Mouse (Mus musculus) forebrain, embryonic 12.5 days (tissue): ENCODE results near the gene Ippk. TPM values are rescaled to one million over a fixed set of nuclear protein-coding genes. Genes with fewer than 3 reads are reported as not detected.
A peak's percentile ranks its signal among the peaks of the same experiment; 100 is the strongest.

Source experiments
- ATAC-seq: fragments of 200-750 bp; cut with Nextera tagmentation; 2 replicates; pipeline ENCODE4 v1.8.0; 2017; ENCODE audit warnings: moderate TSS enrichment; ENCODE audit not compliant: low FRiP score
- H3K27ac ChIP-seq: fragments of 300-500 bp; sonication (generic); 2 replicates; pipeline ENCODE4 v1.5.1; 2016; ENCODE audit warnings: mild to moderate bottlenecking
- H3K27me3 ChIP-seq: fragments of 300-500 bp; sonication (generic); 2 replicates; pipeline ENCODE4 v1.6.1; 2016; ENCODE audit warnings: mild to moderate bottlenecking
- H3K36me3 ChIP-seq: fragments of 300-500 bp; sonication (generic); replicated peaks from 2 replicates; pipeline ENCODE4 v1.6.1; 2016; ENCODE audit warnings: mild to moderate bottlenecking
- H3K4me1 ChIP-seq: fragments of 300-500 bp; sonication (generic); 2 replicates; pipeline ENCODE4 v1.6.1; 2016
- H3K4me2 ChIP-seq: fragments of 300-500 bp; sonication (generic); 2 replicates; pipeline ENCODE4 v1.6.1; 2016; ENCODE audit warnings: mild to moderate bottlenecking, moderate library complexity
- H3K4me3 ChIP-seq: fragments of 300-500 bp; sonication (generic); replicated peaks from 2 replicates; pipeline ENCODE4 v1.5.1; 2016; ENCODE audit warnings: mild to moderate bottlenecking
- H3K9ac ChIP-seq: fragments of 300-500 bp; sonication (generic); 2 replicates; pipeline ENCODE4 v1.6.1; 2016; ENCODE audit warnings: mild to moderate bottlenecking
- H3K9me3 ChIP-seq: fragments of 300-500 bp; sonication (generic); 2 replicates; pipeline ENCODE4 v1.6.1; 2016
- WGBS: fragments of 180-500 bp; shearing (Covaris S2); methylation state at CpG from one replicate; pipeline ENCODE4 v1.1.7; 2016; 5-methylcytosine and 5-hydroxymethylcytosine counted together
- polyA plus RNA-seq: library from polyadenylated mRNA; unstranded; fragments of >200 nt; fragmentation: Nextera tagmentation; extraction: Ambion mirVana; gene quantifications from 2 replicates; pipeline ENCODE4 v1.2.1, GENCODE M21; 2016

The Ippk gene
- polyA plus RNA-seq, 1 experiment from 2014 or later: 15.2 TPM

GRCm38 (mm10) chr13:49394886-49395447 lies 26.1 kb upstream of the Ippk start:
- peaks cover 3% of the 10 kb centered on the region; the same call in 1 of the 2 replicates for H3K9me3 ChIP-seq
- WGBS: 92% methylated on average over 3 of the region's 3 CpGs
- H3K27me3 ChIP-seq: no peaks in the 10 kb centered on the region
- no peak for ATAC-seq
- peaks cover 2% of the 10 kb centered on the region; the same call in 1 of the 2 replicates for H3K36me3 ChIP-seq
- no peak overlapping the region for H3K4me2 ChIP-seq
- H3K9ac ChIP-seq: no peak overlapping the region
- H3K4me1 ChIP-seq: no peaks in the 10 kb centered on the region
- no peak overlapping the region for H3K27ac ChIP-seq
- H3K4me3 ChIP-seq: no peak overlapping the region

GRCm38 (mm10) chr13:49396798-49397197 lies 24.3 kb upstream of the Ippk start:
- H3K4me1 ChIP-seq: no peaks in the 10 kb centered on the region
- H3K4me2 ChIP-seq: no peak overlapping the region
- H3K4me3 ChIP-seq: no peak overlapping the region
- no peaks in the 10 kb centered on the region for H3K27me3 ChIP-seq
- no peaks in the 10 kb centered on the region for H3K9me3 ChIP-seq
- H3K27ac ChIP-seq: no peak overlapping the region
- H3K36me3 ChIP-seq: no peaks in the 10 kb centered on the region
- H3K9ac ChIP-seq: no peak overlapping the region
- 82% methylated on average over 1 of the region's 1 CpGs for WGBS
- no peak for ATAC-seq

- Histone ChIP-seq H3K27ac (no peak overlapping the region), H3K36me3 (no peaks in the 10 kb centered on the region), H3K9ac (no peak overlapping the region), H3K27me3 (no peaks in the 10 kb centered on the region), H3K4me3 (no peak overlapping the region), H3K4me2 (no peak overlapping the region), H3K4me1 (no peaks in the 10 kb centered on the region), H3K9me3 (no peaks in the 10 kb centered on the region)
- ATAC-seq: no peak
- 92% methylated on average over 8 of the region's 8 CpGs for WGBS
These were observed 22.9 kb upstream of the Ippk start for GRCm38 (mm10) chr13:49398191-49398590.

- Histone ChIP-seq H3K9ac (no peak overlapping the region), H3K27ac (no peak overlapping the region), H3K27me3 (no peaks in the 10 kb centered on the region), H3K36me3 (no peaks in the 10 kb centered on the region), H3K9me3 (no peaks in the 10 kb centered on the region), H3K4me2 (no peak overlapping the region), H3K4me1 (no peaks in the 10 kb centered on the region), H3K4me3 (no peak overlapping the region)
- 66% methylated on average over 6 of the region's 6 CpGs for WGBS
- ATAC-seq: no peak
These were observed 20.9 kb upstream of the Ippk start for GRCm38 (mm10) chr13:49400139-49400538.

- no peak for ATAC-seq
These were observed 18.4 kb upstream of the Ippk start for GRCm38 (mm10) chr13:49402628-49403027.

GRCm38 (mm10) chr13:49407795-49408194 lies 13.3 kb upstream of the Ippk start:
- Histone ChIP-seq H3K27me3 (no peaks in the 10 kb centered on the region), H3K9ac (no peak overlapping the region), H3K4me2 (no peak overlapping the region), H3K9me3 (no peaks in the 10 kb centered on the region), H3K27ac (no peak overlapping the region), H3K4me3 (no peak overlapping the region), H3K4me1 (no peaks in the 10 kb centered on the region), H3K36me3 (no peaks in the 10 kb centered on the region)
- no peak for ATAC-seq

More at GRCm38 (mm10) chr13:49402628-49403027, 18.4 kb upstream of the Ippk start:
- H3K4me3 ChIP-seq: no peak overlapping the region
- no peaks in the 10 kb centered on the region for H3K4me1 ChIP-seq
- no peaks in the 10 kb centered on the region for H3K27me3 ChIP-seq
- H3K4me2 ChIP-seq: no peak overlapping the region
- no peaks in the 10 kb centered on the region for H3K36me3 ChIP-seq
- H3K27ac ChIP-seq: no peak overlapping the region
- H3K9me3 ChIP-seq: no peaks in the 10 kb centered on the region
- no peak overlapping the region for H3K9ac ChIP-seq
- 76% methylated on average over 2 of the region's 2 CpGs for WGBS

- H3K27me3 ChIP-seq: peaks cover 11% of the 10 kb centered on the region; the same call in 1 of the 2 replicates
- ATAC-seq: no peak
- WGBS: 2% methylated on average over 15 of the region's 15 CpGs
- H3K9me3 ChIP-seq: no peaks in the 10 kb centered on the region
- H3K4me2 ChIP-seq: peak overlapping the region; percentile 96
- H3K36me3 ChIP-seq: 0 out of 2 replicates have a peak, but pooled peaks cover 3% of the 10 kb centered on the region
- H3K27ac ChIP-seq: peak overlapping the region; percentile 54
- H3K4me3 ChIP-seq: peak overlapping the region; percentile 88
- H3K9ac ChIP-seq: peak overlapping the region; percentile 85
- H3K4me1 ChIP-seq: peaks cover 25% of the 10 kb centered on the region
These were observed 513 bp downstream of the Ippk start for GRCm38 (mm10) chr13:49421606-49421917.

GRCm38 (mm10) chr13:49421959-49422358 lies 910 bp downstream of the Ippk start:
- peaks cover 25% of the 10 kb centered on the region for H3K4me1 ChIP-seq
- peak overlapping the region; percentile 96 for H3K4me2 ChIP-seq
- peaks cover 8% of the 10 kb centered on the region; the same call in 1 of the 2 replicates for H3K27me3 ChIP-seq
- peak overlapping the region; percentile 85 for H3K9ac ChIP-seq
- H3K27ac ChIP-seq: no peak overlapping the region
- WGBS: 36% methylated on average over 4 of the region's 4 CpGs
- no peak for ATAC-seq
- peak overlapping the region; percentile 88 for H3K4me3 ChIP-seq
- H3K9me3 ChIP-seq: no peaks in the 10 kb centered on the region
- H3K36me3 ChIP-seq: 0 out of 2 replicates have a peak, but pooled peaks cover 3% of the 10 kb centered on the region

- H3K9ac ChIP-seq: no peak overlapping the region
- no peak for ATAC-seq
- H3K27ac ChIP-seq: no peak overlapping the region
- no peak overlapping the region for H3K4me3 ChIP-seq
- peaks cover 21% of the 10 kb centered on the region for H3K4me1 ChIP-seq
- H3K36me3 ChIP-seq: 0 out of 2 replicates have a peak, but pooled peaks cover 3% of the 10 kb centered on the region
- H3K4me2 ChIP-seq: no peak overlapping the region
- no peaks in the 10 kb centered on the region for H3K9me3 ChIP-seq
- WGBS: 92% methylated on average over 3 of the region's 3 CpGs
- no peaks in the 10 kb centered on the region for H3K27me3 ChIP-seq
These were observed 5.7 kb downstream of the Ippk start for GRCm38 (mm10) chr13:49426736-49427135.

- Histone ChIP-seq H3K4me3 (no peak overlapping the region), H3K27ac (no peak overlapping the region), H3K9ac (no peak overlapping the region), H3K27me3 (no peaks in the 10 kb centered on the region), H3K4me1 (peaks cover 7% of the 10 kb centered on the region), H3K9me3 (no peaks in the 10 kb centered on the region), H3K4me2 (no peak overlapping the region), H3K36me3 (peaks cover 4% of the 10 kb centered on the region)
- no peak for ATAC-seq
- 89% methylated on average over 1 of the region's 1 CpGs for WGBS
These were observed 7.1 kb downstream of the Ippk start for GRCm38 (mm10) chr13:49428042-49428675.

- 81% methylated on average over 4 of the region's 4 CpGs for WGBS
- H3K4me3 ChIP-seq: no peak overlapping the region
- H3K27me3 ChIP-seq: no peaks in the 10 kb centered on the region
- H3K4me2 ChIP-seq: no peak overlapping the region
- H3K4me1 ChIP-seq: 0 out of 2 replicates have a peak, but pooled peaks cover 4% of the 10 kb centered on the region
- peaks cover 18% of the 10 kb centered on the region for H3K36me3 ChIP-seq
- no peak overlapping the region for H3K27ac ChIP-seq
- no peak overlapping the region for H3K9ac ChIP-seq
- H3K9me3 ChIP-seq: no peaks in the 10 kb centered on the region
- ATAC-seq: no peak
These were observed 9.5 kb downstream of the Ippk start for GRCm38 (mm10) chr13:49430529-49430928.

GRCm38 (mm10) chr13:49433268-49434029 lies 12.4 kb downstream of the Ippk start:
- Histone ChIP-seq H3K4me1 (no peaks in the 10 kb centered on the region), H3K4me2 (no peak overlapping the region), H3K27me3 (no peaks in the 10 kb centered on the region), H3K27ac (no peak overlapping the region), H3K4me3 (no peak overlapping the region), H3K9me3 (no peaks in the 10 kb centered on the region), H3K36me3 (peaks cover 41% of the 10 kb centered on the region), H3K9ac (no peak overlapping the region)
- WGBS: 93% methylated on average over 2 of the region's 2 CpGs
- ATAC-seq: no peak
